Mouse (Mus musculus): Measurements from ENCODE around the gene Dkkl1. TPM values are rescaled to one million over a fixed set of nuclear protein-coding genes. Genes with fewer than 3 reads are reported as not detected.

Gene Dkkl1
- polyA plus RNA-seq, 2 experiments from 2014 or later: 20.6 to 24.7 TPM

- no peak for ATAC-seq
Observed at GRCm38 (mm10) chr7:45229046-45229445, 17.1 kb upstream of the Dkkl1 start.

GRCm38 (mm10) chr7:45228548-45228947 is 16.6 kb upstream of the Dkkl1 start:
- no peak for ATAC-seq

DNA sequence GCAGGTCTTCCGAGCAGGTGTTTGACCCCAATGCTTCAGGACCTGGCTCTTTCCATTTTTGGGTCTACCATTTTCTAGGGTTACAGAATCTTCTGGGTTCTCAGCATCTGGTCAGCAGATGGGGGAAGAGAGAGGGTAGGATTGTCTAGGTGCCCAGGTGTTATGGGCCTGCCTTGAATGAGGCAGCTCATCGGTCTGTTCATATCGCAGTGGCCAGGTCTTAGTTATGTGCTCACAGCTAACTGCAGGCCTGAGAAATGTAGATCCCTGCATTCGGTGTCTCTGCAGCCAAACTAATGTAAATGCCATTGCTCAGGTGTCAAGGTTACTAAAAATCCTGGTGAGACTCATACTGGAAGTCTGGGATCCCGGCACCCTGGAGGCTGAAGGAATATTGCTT is 14.5 kb upstream of the Dkkl1 start:
- no peak for ATAC-seq

- no peak for ATAC-seq
Observed at GRCm38 (mm10) chr7:45224826-45225225, 12.9 kb upstream of the Dkkl1 start.

DNA sequence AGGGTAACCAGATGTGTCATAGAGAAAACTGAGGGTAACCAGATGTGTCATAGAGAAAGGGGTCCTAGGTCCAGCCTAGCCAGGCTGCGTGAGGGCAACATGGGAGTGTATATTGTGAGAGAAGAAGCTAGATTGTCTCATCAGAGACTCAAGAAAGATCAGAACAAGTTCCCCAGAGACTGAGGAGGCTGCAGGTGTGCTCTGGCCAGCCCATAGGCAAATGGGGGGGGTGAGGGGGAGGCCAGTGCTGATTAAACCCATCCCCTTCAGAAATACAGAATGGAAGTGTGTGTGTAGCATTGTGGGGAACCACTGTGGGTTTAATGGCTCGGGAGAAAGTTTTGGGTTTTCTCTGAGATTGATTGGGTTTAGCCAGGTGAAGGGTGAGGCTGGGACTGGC is 9.7 kb upstream of the Dkkl1 start:
- no peak for ATAC-seq

DNA sequence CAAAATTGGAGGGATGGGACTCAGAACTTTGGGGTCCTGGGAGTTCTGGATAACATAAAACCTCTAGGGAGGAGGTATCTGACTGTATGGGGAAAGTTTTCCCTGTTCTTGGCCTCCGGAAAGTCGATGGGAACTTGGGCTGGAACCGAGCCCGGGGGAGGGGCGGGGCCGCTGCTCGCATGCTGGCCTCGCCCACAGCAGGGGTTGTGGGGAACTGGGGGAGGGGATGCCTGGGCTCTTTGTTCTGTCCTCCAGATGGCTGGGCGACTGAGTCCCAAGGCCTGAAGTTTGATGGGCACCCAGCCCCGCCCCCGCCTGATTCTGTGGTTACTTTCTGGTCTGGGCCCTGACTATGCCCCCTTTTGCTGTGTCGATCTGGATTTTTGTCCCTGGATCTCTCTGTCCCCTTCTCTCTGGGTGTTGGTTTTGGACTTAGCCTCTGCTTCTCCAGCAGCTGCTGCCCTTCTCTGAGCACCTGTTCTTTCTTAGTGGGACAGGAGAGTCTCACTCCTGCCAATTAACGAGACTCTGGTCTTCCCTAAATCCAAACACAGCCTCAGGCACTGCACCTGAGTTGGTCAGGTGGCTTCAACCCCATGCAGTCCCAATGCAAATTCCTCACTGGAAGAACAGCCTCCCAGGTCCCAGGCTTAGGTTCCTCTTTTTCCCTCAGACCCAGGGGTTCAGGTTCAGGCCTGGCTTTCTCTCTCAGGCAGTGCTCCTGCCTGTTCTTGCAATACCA is 4.7 kb upstream of the Dkkl1 start:
- ATAC-seq: no peak

GRCm38 (mm10) chr7:45215673-45216441 is 3.9 kb upstream of the Dkkl1 start, which contains the start of gene Tead2:
TSS of gene Tead2 (plus strand) at chr7:45215753.
- ATAC-seq: no peak

DNA sequence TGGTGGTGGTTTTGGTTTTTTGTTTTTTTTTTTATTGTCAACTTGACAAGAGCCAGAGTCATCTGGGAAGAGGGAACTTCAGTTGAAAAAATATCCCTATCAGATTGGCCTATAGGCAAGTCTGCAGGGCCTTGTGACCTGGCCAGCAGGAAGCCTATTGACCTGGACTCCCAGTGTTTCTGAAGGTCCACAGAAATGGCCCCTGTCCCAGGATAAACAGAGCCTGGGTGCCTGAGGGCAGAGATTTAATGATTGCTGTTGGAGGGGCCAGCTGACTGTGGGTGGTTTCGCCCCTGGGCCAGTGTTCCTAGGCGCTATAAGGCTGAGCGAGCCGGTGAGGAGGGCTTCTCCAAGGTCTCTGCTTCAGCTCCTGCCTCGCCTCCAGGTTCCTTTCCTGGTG is 1.8 kb upstream of the Dkkl1 start:
- ATAC-seq: no peak

GRCm38 (mm10) chr7:45212356-45212755 is 409 bp upstream of the Dkkl1 start:
- ATAC-seq: no peak

DNA sequence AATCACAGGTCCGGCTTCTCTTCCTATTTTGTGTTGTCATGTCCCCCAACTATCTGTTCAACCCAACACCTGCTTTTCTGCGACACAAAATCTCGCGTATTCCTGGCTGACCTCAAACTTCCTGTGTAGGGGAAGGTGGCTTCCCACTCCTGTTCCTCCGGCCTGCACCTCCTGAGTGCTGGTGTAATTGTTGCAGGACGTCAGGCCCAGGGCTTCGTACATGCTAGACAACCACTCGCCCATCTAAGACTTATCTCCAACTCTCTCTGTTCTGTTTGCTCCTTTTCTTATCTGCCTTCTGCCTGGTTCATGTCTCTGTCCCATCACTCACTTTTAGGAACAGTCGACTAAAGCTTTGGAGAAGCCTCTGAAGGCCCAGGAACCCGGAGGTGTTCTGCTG is 877 bp downstream of the Dkkl1 start:
- ATAC-seq: no peak

DNA sequence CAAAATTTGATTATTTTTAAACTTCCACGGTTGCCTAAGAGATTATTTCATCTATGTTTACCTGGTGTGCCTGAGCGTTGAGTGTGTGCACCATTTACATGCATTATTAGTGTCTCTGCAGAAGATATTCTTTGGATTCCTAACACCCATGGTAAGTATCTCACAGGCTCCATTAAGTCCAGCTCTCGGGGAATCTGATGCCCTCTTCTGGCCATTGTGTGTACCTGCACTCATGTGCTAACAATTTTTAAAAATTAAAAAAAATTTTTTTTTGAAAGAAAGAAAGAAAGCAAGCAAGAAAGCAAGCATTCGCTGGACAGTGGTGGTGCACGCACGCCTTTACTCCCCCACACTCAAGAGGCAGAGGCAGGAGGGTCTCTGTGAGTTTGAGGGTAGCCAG is 3.7 kb downstream of the Dkkl1 start:
- no peak for ATAC-seq

GRCm38 (mm10) chr7:45204380-45205143 is 7.4 kb downstream of the Dkkl1 start, which contains the start of gene Ccdc155:
TSS of gene Ccdc155 (minus strand) at chr7:45204892.
- peak; percentile 92 for ATAC-seq

DNA sequence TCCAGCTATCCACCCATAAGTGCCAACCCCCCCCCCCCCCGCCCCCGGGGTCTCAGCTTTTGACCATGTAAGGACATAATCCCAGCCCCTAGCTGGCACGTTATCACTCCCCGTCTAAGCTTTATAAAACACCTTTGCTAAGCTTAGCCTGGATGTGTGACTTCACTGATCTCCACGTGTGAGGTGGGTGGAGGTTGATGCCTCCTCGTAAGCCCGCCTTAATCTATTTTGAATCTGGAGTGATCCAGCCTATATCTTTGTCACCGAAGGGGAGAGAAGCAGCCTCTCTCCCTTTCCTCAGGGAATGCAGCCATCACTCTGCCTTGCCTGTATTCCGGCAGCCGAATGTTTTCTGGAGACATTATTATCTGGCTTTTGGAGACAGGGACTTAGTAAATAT is 9.3 kb downstream of the Dkkl1 start:
- no peak for ATAC-seq

DNA sequence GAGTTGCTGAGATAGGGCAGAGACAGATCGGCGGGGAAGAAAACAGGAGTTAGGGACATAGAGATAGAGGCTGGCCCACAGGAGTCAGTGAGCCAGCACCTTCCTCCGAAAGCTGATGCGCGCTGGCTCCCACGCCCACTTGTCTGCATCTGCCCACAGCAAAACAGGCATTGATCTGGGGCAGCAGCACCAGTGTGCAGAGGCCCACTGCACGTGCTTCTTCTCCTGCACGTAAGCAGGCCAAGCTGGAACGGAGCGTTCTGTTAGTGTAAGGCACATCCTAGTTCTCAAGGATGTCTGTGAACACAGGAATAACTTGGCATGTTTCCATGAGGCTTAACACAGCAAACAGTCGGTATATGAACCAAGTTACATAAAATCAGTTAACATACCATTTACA is 13.0 kb downstream of the Dkkl1 start:
- no peak for ATAC-seq

GRCm38 (mm10) chr7:45198435-45198834 is 13.5 kb downstream of the Dkkl1 start:
- no peak for ATAC-seq

DNA sequence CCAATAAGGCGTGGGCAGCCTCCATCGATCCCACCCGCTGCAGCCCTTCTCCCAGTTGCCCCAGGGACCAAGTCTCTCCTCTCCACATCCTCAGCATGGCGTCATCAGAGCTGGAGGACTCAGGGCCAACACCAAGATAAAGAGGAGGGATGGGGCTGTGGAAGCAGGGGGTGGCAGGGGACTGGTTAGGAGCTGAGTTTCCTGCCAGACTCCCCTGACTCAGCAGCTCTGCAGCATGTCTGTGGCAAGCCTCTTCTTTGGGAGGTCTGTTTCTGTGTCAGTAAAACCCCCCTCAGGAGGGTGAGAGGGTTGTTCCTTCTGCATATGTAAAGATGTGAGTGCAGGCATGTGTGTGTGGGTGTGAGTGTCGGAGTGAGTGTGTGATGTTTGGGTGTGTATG is 15.0 kb downstream of the Dkkl1 start:
- no peak for ATAC-seq

DNA sequence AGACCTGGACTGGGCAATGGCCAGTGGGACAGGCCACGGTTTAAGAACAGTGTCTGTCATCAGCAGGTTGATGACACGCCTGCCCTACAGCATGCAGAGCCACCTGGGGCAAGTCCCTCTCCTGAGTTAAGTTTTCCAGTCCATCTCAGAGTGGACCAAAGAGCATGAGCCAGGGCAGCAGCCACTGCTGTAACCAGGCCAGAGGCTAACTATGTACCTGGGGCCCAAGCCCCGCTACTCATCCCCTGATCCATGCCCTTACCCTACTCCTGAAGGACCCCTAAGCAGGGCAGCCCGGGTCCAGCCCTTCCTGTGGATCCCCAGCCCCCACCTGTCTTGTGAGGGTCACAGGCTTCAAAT is 15.8 kb downstream of the Dkkl1 start:
- no peak for ATAC-seq

DNA sequence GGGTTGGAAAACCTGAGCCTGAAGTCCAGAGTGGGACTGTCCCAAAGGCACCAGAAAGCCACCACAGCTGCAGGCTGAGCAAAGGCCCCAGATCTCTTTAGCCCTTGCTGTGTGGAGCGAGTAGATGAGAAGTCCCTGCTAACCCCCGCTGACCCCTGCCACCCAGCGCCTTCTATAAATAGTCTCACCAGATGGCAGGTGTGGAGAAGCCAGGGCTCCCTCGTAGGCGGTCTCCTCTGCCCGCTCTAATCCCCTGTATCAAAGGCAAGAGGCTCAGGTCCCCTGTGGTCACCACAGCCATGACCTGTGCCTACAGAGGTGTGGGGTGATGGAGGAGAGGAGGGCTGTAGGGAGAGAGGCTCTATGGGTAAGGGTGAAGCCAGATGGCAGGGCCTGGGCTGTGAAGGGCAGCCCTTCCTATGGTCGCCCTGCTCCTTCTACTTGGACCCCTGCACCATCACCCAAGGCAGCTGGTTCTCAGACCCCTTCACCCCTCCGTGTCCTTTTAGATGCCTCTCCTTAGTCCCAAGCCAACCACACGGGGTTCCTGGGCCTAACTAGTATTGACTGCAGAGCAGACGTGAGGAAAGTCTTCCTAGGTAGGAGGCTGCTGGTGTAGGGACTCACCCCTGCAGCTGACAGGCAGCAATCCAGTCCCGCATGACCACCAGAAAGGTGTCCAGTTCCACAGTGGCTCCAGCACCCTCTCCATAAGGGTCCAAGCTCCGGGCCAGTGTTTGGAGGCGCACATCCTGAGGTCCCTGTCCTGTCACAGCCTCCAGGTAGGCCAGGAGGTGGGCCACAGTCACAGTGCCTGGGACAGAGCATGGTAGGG is 16.4 kb downstream of the Dkkl1 start:
- no peak for ATAC-seq

GRCm38 (mm10) chr7:45193871-45194785 is 17.8 kb downstream of the Dkkl1 start:
- no peak for ATAC-seq

DNA sequence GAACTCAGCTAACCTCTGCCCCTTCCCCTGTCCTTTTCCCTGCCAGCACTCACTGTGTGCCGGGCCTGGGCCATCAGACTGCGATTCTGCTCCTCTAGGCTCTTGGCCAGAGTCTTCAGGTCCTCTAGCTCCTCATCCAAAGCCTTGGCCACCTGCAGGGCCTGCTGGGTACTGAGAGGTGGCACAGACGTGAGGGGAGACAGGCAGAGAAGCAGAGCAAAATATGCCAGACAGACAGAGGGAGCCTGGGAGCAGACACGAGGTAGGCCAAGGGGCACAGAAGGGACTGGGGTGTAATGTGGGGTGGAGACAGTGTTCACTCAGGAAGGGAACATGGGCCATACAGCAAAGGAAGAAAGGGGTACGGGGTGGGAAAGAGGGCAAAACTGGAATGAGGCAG is 18.5 kb downstream of the Dkkl1 start:
- no peak for ATAC-seq

- no peak for ATAC-seq
Observed at GRCm38 (mm10) chr7:45192585-45193310, 19.2 kb downstream of the Dkkl1 start.
